Mouse (Mus musculus): ENCODE measurements around the gene Ociad1.

DNA sequence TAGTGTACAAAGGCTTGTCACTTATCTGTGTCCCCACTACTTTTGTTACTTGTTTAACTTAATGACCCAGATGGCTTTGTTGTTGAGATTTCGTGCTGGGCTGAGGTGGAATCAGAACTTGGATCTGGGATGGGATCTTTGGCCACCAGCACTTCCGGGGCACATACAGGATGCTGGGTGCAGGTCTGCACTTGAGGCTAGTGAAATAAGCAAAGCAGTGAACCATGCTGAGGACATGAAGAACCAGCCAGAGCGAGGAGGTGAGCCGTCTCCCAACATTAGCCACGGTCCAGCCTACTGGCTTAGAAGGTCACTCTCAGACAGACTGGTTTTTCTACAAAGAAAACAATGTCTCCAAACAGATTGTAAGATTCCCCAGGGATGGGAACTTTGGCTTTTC is 56.9 kb downstream of the Ociad1 start:
- TF ChIP-seq MYOG (IDR thresholded peaks at IDR 0.05; ENCODE audit: control insufficient read depth in 1 of 3, insufficient read depth in 1 of 3, insufficient read length in 2 of 3, low read depth in 2 of 3), result no peak
- TF ChIP-seq POLR2A (IDR thresholded peaks at IDR 0.05; ENCODE audit: insufficient read length, low read depth), result no peak
- TF ChIP-seq POLR2AphosphoS2 (IDR thresholded peaks at IDR 0.05; ENCODE audit: insufficient read length, low read depth), result no peak
- no peak for TF ChIP-seq TCF12 (IDR thresholded peaks at IDR 0.05; ENCODE audit: insufficient read depth, poor library complexity, severe bottlenecking)
- no peak for TF ChIP-seq E2F4 (IDR thresholded peaks at IDR 0.05; ENCODE audit: insufficient read depth)
- no peak for TF ChIP-seq USF1 (IDR thresholded peaks at IDR 0.05; ENCODE audit: low read depth)
- no peak for TF ChIP-seq CEBPB (IDR thresholded peaks at IDR 0.05; ENCODE audit: insufficient read depth, poor library complexity, severe bottlenecking)
- no peak for TF ChIP-seq TCF3 (IDR thresholded peaks at IDR 0.05; ENCODE audit: insufficient read length, low read depth)
- no peak for TF ChIP-seq MAX (IDR thresholded peaks at IDR 0.05; ENCODE audit: low read depth)
- no peak for TF ChIP-seq MYOD1 (IDR thresholded peaks at IDR 0.05; ENCODE audit: control insufficient read depth in 1 of 3, insufficient read length in 2 of 3, low read depth in 2 of 3)
- TF ChIP-seq SRF (IDR thresholded peaks at IDR 0.05; ENCODE audit: control insufficient read depth, insufficient read length, low read depth), result no peak
- TF ChIP-seq REST (IDR thresholded peaks at IDR 0.05; ENCODE audit: insufficient read depth, insufficient read length), result no peak
